In the genomic region with DNA sequence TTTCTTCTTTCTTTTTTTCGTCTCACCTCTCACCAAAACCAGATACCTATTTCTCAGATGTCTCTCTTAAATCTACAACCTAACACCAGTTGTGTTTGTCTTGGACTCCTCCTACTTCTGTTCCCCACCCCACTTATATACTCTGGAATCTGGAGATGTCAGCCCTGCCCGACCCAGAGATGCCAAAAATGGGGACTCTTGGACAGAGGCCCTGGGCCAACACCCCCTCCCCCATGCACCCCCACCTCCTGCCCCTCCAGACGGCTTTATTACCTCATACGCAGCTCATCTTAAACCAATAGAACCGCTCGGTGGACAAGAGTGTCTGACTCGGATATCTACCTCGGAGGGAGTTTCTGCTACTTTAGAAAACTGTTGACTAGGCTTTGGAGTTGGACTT, we compare ENCODE assay signal across 15 mouse cellular contexts.
"Had no signal": no experiment of that assay in that cellular context is flagged by ENCODE, and none has a peak within 500 bp of the region (broad histone marks: within the 10 kb centered on the region; RNA-seq: fewer than 3 reads in every experiment).

No protein-coding gene starts in this region.

- H3K4me2 ChIP-seq: neural tube, embryonic 15.5 days had no signal

- DNase-seq: kidney, adult 9 months; kidney, postnatal 25 days; layer of hippocampus, adult 9-11 months; layer of hippocampus, postnatal 36 days; liver; lung, embryonic 14.5 days; midbrain, embryonic 14.5 days; right cerebral cortex, adult 18-20 months; right cerebral cortex, postnatal 25 days had no signal

- H3K4me3 ChIP-seq: myocyte; neural tube, embryonic 15.5 days had no signal

- H3K9me3 ChIP-seq: limb, embryonic 12.5 days; midbrain, embryonic 10.5 days; neural tube, embryonic 15.5 days had no signal

- H3K27me3 ChIP-seq: limb, embryonic 12.5 days; neural tube, embryonic 15.5 days had no signal

- ATAC-seq: intestine, embryonic 16.5 days had no signal

- H3K27ac ChIP-seq: limb, embryonic 12.5 days; liver, embryonic 14.5 days; midbrain, embryonic 10.5 days; neural tube, embryonic 15.5 days had no signal

- H3K9ac ChIP-seq: limb, embryonic 12.5 days; liver, embryonic 14.5 days; lung, embryonic 14.5 days; neural tube, embryonic 15.5 days had no signal
